Mouse (Mus musculus) embryonic facial prominence, embryonic 14.5 days (tissue): ENCODE measurements around the gene Cel. TPM values are rescaled to one million over a fixed set of nuclear protein-coding genes. Genes with fewer than 3 reads are reported as not detected.

Experiments used
- ATAC-seq: fragments of 200-750 bp; cut with Nextera tagmentation; 2 replicates; pipeline ENCODE4 v1.8.0; 2017; ENCODE audit warnings: low read depth, moderate number of reproducible peaks, moderate TSS enrichment
- DNase-seq: peaks from one replicate; pipeline ENCODE4 v3.0.0-alpha.2; 2015; ENCODE audit warnings: low spot score
- H3K27ac ChIP-seq: fragments of 300-500 bp; sonication (generic); replicated peaks from 2 replicates; pipeline ENCODE4 v1.5.1; 2014; ENCODE audit warnings: low read depth, mild to moderate bottlenecking, low read length, moderate library complexity
- H3K27me3 ChIP-seq: fragments of 300-500 bp; sonication (generic); replicated peaks from 2 replicates; pipeline ENCODE4 v1.6.1; 2014; ENCODE audit warnings: low read length; ENCODE audit not compliant: control insufficient read depth, insufficient read depth
- H3K36me3 ChIP-seq: fragments of 300-500 bp; sonication (generic); 2 replicates; pipeline ENCODE4 v1.6.1; 2014; ENCODE audit warnings: low read length, mixed read lengths; ENCODE audit not compliant: control insufficient read depth, insufficient read depth
- H3K4me1 ChIP-seq: fragments of 300-500 bp; sonication (generic); 2 replicates; pipeline ENCODE4 v1.6.1; 2014; ENCODE audit warnings: antibody characterized with exemption, low read length; ENCODE audit not compliant: control insufficient read depth, insufficient read depth
- H3K4me2 ChIP-seq: fragments of 300-500 bp; sonication (generic); 2 replicates; pipeline ENCODE4 v1.6.1; 2014; ENCODE audit warnings: low read depth, mild to moderate bottlenecking, low read length, moderate library complexity, mixed read lengths
- H3K4me3 ChIP-seq: fragments of 300-500 bp; sonication (generic); 2 replicates; pipeline ENCODE4 v1.5.1; 2014; ENCODE audit warnings: low read depth, mild to moderate bottlenecking, low read length
- H3K9ac ChIP-seq: fragments of 300-500 bp; sonication (generic); 2 replicates; pipeline ENCODE4 v1.6.1; 2014; ENCODE audit warnings: low read depth, mild to moderate bottlenecking, low read length, moderate library complexity, mixed read lengths
- H3K9me3 ChIP-seq: fragments of 300-500 bp; sonication (generic); 2 replicates; pipeline ENCODE4 v1.6.1; 2016; ENCODE audit warnings: low read length; ENCODE audit not compliant: control insufficient read depth
- WGBS: fragments of 180-500 bp; shearing (Covaris S2); extraction: QIAGEN DNeasy Blood & Tissue Kit; methylation state at CpG from one replicate; pipeline ENCODE4 v1.1.7; 2014; 5-methylcytosine and 5-hydroxymethylcytosine counted together
- polyA plus RNA-seq: library from polyadenylated mRNA; unstranded; fragments of >200 nt; fragmentation: Nextera tagmentation; extraction: Ambion mirVana; gene quantifications from 2 replicates; pipeline ENCODE4 v1.2.1, GENCODE M21; 2014

Cel gene
- polyA plus RNA-seq, 1 experiment from 2014 or later = not detected

DNA sequence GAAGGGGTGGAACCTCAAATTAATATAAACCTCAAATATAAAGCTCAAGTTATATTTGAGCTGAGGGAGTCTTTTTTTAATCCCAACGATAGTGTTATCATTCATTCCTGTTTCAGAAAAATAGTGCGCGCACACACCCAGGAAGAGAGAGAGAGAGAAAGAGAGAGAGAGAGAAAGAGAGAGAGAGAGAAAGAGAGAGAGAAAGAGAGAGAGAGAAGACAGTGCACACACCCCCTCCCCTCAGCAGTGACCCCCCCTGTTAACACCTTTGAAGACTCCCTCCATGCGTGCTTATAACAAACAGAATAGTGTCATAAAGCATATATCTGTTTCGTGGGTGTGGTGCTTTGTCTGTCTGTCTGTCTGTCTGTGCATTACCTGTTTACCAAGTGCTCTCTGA is 40.3 kb upstream of the Cel start:
- WGBS = 85% methylated on average over 5 of the region's 5 CpGs

DNA sequence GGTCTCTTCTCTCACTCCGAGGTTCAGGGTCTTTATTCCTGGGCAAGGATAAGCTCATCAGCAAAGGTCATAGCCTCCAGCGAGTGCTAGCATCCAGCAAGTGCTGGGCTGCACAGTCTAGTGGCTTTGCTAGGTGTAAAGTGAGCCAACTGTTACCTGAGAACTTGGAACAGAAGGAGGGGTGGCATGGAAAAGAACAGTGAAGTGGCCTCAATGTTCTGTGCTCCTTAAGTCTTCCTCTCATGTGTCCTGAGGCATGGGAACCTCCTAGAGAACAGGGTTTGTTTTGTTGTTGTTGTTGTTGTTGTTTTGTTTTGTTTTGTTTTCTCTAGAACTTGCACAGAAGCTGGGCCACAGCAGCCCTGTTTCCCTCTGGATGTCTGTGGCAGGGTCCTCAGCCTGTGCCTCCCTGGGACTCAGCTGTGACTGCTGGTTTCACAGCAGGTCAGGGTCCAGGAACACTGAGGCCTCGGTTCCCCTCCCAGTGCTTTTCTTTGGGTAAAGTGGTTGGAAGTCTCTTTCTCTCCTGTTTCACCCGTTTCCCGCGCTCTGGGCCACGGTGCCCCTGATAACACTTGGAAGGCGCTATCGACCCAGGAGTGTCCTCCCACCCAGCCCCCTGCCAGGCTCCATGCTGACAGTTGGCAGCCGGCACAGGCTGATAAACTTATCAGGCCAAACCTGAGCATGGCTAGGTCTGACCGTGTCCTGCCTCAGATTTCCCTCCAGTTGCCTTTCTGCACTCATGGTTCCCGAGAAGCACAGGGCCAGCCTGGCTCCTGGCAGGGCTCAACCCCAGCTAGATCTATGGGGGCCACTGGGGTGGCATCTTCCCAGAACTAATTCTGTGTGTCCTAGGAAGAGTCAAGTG is 38.8 kb upstream of the Cel start:
- H3K9ac ChIP-seq = no peak overlapping the region
- H3K27me3 ChIP-seq = no peaks in the 10 kb centered on the region
- no peak for DNase-seq
- no peaks in the 10 kb centered on the region for H3K9me3 ChIP-seq
- no peak; the same call in 1 of the 2 replicates for ATAC-seq
- no peak overlapping the region for H3K4me2 ChIP-seq
- H3K4me3 ChIP-seq = no peak overlapping the region
- no peaks in the 10 kb centered on the region for H3K36me3 ChIP-seq
- H3K27ac ChIP-seq = no peak overlapping the region
- H3K4me1 ChIP-seq = no peaks in the 10 kb centered on the region
- 51% methylated on average over 12 of the region's 12 CpGs for WGBS

More for the DNA sequence above, 40.3 kb upstream of the Cel start:
- no peak overlapping the region for H3K27ac ChIP-seq
- H3K36me3 ChIP-seq = no peaks in the 10 kb centered on the region
- H3K4me2 ChIP-seq = no peak overlapping the region
- no peaks in the 10 kb centered on the region for H3K27me3 ChIP-seq
- ATAC-seq (no peak), DNase-seq (no peak)
- no peaks in the 10 kb centered on the region for H3K4me1 ChIP-seq
- no peaks in the 10 kb centered on the region for H3K9me3 ChIP-seq
- H3K9ac ChIP-seq = no peak overlapping the region
- H3K4me3 ChIP-seq = no peak overlapping the region

DNA sequence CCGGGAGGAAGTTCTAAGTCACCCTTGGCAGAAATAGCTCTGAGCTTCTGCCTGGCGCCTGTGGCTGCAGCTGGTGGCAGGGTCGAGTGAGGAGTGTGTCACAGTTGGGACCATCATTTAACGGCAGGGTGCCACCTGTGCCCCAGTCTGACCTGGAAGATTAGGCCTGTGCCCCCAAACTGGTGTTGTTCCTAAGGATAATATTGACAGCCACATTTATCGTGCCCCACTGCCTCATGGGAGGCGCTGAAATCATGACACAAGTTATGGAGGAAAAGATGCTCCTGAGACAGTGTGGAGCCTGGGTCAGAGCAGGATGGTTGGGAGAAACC is 36.3 kb upstream of the Cel start:
- Histone ChIP-seq H3K4me1 (no peaks in the 10 kb centered on the region), H3K27ac (no peak overlapping the region), H3K4me3 (no peak overlapping the region), H3K4me2 (no peak overlapping the region), H3K9me3 (no peaks in the 10 kb centered on the region), H3K27me3 (no peaks in the 10 kb centered on the region), H3K9ac (no peak overlapping the region), H3K36me3 (no peaks in the 10 kb centered on the region)
- 71% methylated on average over 6 of the region's 6 CpGs for WGBS
- ATAC-seq (no peak), DNase-seq (no peak)

DNA sequence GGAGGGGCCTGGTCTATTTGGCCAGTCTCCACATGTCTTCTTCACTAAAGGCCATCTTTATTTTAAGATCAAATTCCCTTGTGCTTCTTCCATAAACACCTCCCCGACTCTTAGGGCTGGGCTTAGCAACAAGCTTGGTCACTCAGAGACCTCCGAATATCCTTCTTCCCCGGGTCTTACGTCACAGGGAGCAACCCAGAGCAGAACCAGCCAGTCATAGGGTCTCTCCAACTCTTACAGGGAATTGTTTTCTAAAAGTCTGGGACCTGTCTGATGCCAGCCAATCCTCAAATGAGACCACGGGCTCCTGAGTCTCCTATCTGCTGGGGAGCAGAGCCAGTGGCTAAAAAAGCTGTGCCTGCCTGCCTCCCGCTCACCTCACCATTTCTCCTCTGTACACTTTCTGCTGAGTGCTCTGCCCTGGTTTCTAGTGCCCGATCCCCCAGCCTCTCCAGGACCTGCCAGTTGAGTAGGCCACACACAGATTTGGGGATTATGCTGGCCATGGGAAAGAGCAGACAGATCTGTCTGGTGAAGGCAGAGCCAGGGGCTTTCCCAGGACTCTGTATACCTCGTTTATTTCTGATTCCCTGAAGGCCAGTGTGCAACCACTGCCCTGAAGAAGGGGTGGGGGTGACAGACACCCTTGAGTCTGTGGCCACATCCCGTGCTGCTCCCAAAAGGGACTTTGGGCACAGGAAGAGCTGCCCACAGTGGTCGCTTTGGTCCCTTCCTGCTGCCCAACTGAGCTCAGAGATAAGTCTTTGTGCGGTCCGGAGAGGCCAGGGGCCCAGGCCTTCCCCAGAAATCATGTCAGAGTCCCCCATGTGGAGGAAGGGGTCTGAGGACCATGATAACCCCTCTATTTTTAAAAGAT is 35.7 kb upstream of the Cel start:
- 62% methylated on average over 12 of the region's 12 CpGs for WGBS
- no peak for ATAC-seq

DNA sequence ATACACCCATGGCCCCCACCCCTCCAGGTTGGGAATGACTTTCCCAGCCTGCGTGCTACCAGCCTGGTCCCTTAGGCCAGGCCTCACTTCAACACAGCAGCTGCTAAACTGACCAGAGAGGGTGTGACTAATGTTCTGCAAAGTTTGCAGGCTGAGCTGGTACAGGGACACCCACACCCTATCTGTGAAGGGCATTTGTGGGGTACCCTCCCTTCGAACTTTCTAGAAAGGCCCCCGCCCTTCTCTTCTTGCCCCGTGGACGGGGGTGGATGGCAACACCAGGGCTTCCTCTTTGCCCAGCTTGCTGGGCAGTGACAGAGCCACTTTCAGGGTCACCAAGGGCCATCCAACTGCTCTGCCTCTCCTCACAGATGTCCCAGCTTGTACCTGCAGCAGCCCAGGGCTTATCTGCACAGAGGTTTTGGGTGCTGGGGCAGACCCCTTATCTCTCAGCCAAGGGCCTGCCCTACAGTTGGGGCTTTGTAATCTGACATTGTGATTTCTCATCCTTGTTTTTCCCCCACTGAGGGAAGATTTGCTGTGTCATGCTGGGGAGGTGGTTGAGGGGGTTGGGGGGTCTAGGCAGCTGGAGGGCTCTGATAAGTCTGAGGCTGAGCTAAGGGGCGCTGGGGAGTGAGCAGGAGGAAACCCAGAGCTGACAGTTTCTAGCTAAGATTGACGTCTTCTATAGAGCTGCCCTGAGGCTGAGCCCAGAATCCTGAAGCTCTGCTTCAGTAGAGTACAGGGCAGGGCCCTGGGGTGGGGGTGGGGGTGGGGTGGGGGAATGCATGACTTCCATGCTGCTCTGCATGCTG is 34.7 kb upstream of the Cel start:
- DNase-seq (no peak), ATAC-seq (no peak)
- no peak overlapping the region for H3K9ac ChIP-seq
- H3K4me3 ChIP-seq = no peak overlapping the region
- 76% methylated on average over 7 of the region's 7 CpGs for WGBS
- no peaks in the 10 kb centered on the region for H3K9me3 ChIP-seq
- H3K36me3 ChIP-seq = no peaks in the 10 kb centered on the region
- no peak overlapping the region for H3K4me2 ChIP-seq
- H3K27me3 ChIP-seq = no peaks in the 10 kb centered on the region; the same call in 1 of the 2 replicates
- no peak overlapping the region for H3K27ac ChIP-seq
- H3K4me1 ChIP-seq = no peaks in the 10 kb centered on the region

More for the DNA sequence above, 35.7 kb upstream of the Cel start:
- Histone ChIP-seq H3K9me3 (no peaks in the 10 kb centered on the region), H3K27ac (no peak overlapping the region), H3K36me3 (no peaks in the 10 kb centered on the region), H3K4me1 (no peaks in the 10 kb centered on the region), H3K4me2 (no peak overlapping the region), H3K4me3 (no peak overlapping the region), H3K9ac (no peak overlapping the region), H3K27me3 (no peaks in the 10 kb centered on the region)
- no peak for DNase-seq

DNA sequence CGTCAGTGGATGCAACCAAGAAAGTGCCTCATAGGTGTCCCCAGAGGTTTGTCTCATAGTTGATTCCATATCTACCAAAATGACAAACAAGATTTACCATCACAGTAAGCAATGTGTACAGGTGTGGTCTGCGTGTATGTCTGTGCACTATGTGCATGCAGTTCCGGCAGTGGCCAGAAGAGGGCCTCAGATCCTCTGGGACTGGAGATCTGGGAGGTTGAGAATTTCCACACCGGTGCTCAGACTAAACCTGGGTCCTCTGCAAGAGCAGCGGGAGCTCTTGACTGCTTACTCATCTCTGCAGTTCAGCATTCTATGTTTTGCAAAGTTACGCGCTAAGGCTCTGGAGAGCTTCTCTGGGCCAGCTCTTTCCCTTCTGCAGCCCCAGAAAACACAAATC is 33.8 kb upstream of the Cel start:
- H3K4me3 ChIP-seq = no peak overlapping the region
- H3K4me1 ChIP-seq = no peaks in the 10 kb centered on the region
- H3K27ac ChIP-seq = no peak overlapping the region
- no peaks in the 10 kb centered on the region for H3K9me3 ChIP-seq
- no peak overlapping the region for H3K4me2 ChIP-seq
- no peak for ATAC-seq
- DNase-seq = no peak
- 90% methylated on average over 7 of the region's 7 CpGs for WGBS
- H3K9ac ChIP-seq = no peak overlapping the region
- no peaks in the 10 kb centered on the region; the same call in 1 of the 2 replicates for H3K27me3 ChIP-seq
- no peaks in the 10 kb centered on the region for H3K36me3 ChIP-seq

DNA sequence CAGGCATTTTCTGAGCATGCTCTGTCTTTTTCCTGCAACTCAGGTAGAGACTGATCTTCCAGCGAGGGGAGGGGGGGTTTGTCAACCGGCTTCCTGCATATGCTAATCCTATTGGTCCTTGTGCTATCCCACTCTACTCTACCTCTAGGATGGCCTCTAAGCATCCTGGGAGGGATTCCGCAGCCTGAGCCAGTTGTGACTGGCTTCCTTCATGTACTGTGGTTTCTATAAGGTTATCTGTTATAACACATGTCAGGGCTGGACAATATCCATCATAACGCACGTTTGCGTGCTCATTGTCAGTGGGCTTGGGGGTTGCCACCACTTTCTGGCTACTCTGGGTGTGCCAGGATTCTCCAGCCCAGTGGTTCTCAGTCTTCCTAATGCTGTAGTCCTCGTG is 32.8 kb upstream of the Cel start:
- no peaks in the 10 kb centered on the region for H3K4me1 ChIP-seq
- WGBS = 89% methylated on average over 6 of the region's 7 CpGs
- no peak overlapping the region for H3K4me3 ChIP-seq
- H3K27ac ChIP-seq = no peak overlapping the region
- no peaks in the 10 kb centered on the region for H3K9me3 ChIP-seq
- no peaks in the 10 kb centered on the region; the same call in 1 of the 2 replicates for H3K27me3 ChIP-seq
- no peaks in the 10 kb centered on the region for H3K36me3 ChIP-seq
- H3K9ac ChIP-seq = no peak overlapping the region
- no peak for DNase-seq
- H3K4me2 ChIP-seq = no peak overlapping the region
- ATAC-seq = no peak

DNA sequence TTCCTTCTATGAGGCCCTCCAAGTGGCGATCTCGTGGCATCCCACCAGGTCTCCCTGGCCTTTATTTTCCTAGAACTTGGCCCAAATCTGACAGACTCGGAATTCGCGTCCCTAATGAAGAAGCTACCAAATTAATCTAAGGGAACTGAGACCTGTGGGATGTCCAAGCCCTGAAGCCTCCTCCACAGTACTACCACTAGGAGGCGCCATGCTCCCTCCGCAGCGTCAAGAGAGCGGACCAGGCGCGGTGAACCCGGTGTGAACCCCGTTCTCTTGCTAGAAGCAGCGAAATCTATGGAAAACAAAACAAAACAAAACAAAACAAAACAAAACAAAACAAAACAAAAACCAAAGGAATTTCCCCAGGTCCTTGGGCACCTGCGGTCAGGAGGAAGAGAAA is 29.6 kb upstream of the Cel start:
- Histone ChIP-seq H3K4me3 (no peak overlapping the region), H3K27me3 (no peaks in the 10 kb centered on the region; the same call in 1 of the 2 replicates), H3K36me3 (no peaks in the 10 kb centered on the region), H3K4me1 (no peaks in the 10 kb centered on the region), H3K27ac (no peak overlapping the region), H3K4me2 (no peak overlapping the region), H3K9me3 (no peaks in the 10 kb centered on the region), H3K9ac (no peak overlapping the region)
- DNase-seq (peak; percentile 64), ATAC-seq (no peak)
- 10% methylated on average over 15 of the region's 15 CpGs for WGBS
